Mouse (Mus musculus) 3134 (cell line): ENCODE measurements around the gene Glis1.

Source experiments
- DNase-seq: peaks from one replicate; pipeline ENCODE4 v3.0.0-alpha.2; 2011; ENCODE audit warnings: low spot score; ENCODE audit not compliant: insufficient read length; ENCODE audit errors: extremely low read depth

Glis1 gene

GRCm38 (mm10) chr4:107452266-107453015, 18.1 kb downstream of the Glis1 start:
- no peak for DNase-seq

- peak; percentile 86 for DNase-seq
Observed at GRCm38 (mm10) chr4:107453141-107453984, 19.0 kb downstream of the Glis1 start.

GRCm38 (mm10) chr4:107457602-107458001, 23.2 kb downstream of the Glis1 start:
- DNase-seq = no peak

GRCm38 (mm10) chr4:107458907-107459306, 24.5 kb downstream of the Glis1 start:
- DNase-seq = no peak

GRCm38 (mm10) chr4:107459461-107459860, 25.1 kb downstream of the Glis1 start:
- DNase-seq = no peak

GRCm38 (mm10) chr4:107460468-107460867, 26.1 kb downstream of the Glis1 start:
- DNase-seq = no peak

GRCm38 (mm10) chr4:107467831-107468230, 33.4 kb downstream of the Glis1 start:
- no peak for DNase-seq

- DNase-seq = peak; percentile 57
Observed at GRCm38 (mm10) chr4:107468264-107468663, 33.9 kb downstream of the Glis1 start.

- DNase-seq = no peak
Observed at GRCm38 (mm10) chr4:107468768-107469167, 34.4 kb downstream of the Glis1 start.

- no peak for DNase-seq
Observed at GRCm38 (mm10) chr4:107476266-107476665, 41.9 kb downstream of the Glis1 start.

GRCm38 (mm10) chr4:107479015-107479414, 44.6 kb downstream of the Glis1 start:
- no peak for DNase-seq

- DNase-seq = no peak
Observed at GRCm38 (mm10) chr4:107482541-107482940, 48.1 kb downstream of the Glis1 start.

GRCm38 (mm10) chr4:107483556-107484220, 49.3 kb downstream of the Glis1 start:
- DNase-seq = no peak

- no peak for DNase-seq
Observed at GRCm38 (mm10) chr4:107484221-107484575, 49.8 kb downstream of the Glis1 start.

- DNase-seq = no peak
Observed at GRCm38 (mm10) chr4:107485903-107486302, 51.5 kb downstream of the Glis1 start.

GRCm38 (mm10) chr4:107489121-107489840, 54.9 kb downstream of the Glis1 start:
- no peak for DNase-seq

- DNase-seq = no peak
Observed at GRCm38 (mm10) chr4:107492991-107493390, 58.6 kb downstream of the Glis1 start.

GRCm38 (mm10) chr4:107495751-107496430, 61.5 kb downstream of the Glis1 start:
- peak; percentile 68 for DNase-seq

- no peak for DNase-seq
Observed at GRCm38 (mm10) chr4:107497430-107497935, 63.1 kb downstream of the Glis1 start.

GRCm38 (mm10) chr4:107502601-107503051, 68.2 kb downstream of the Glis1 start:
- no peak for DNase-seq
